Mouse (Mus musculus): ENCODE data around the gene Dlgap4. TPM values are rescaled to one million over a fixed set of nuclear protein-coding genes. Genes with fewer than 3 reads are reported as not detected.

Gene Dlgap4
- polyA plus RNA-seq, 1 experiment from 2014 or later: 55.5 TPM

DNA sequence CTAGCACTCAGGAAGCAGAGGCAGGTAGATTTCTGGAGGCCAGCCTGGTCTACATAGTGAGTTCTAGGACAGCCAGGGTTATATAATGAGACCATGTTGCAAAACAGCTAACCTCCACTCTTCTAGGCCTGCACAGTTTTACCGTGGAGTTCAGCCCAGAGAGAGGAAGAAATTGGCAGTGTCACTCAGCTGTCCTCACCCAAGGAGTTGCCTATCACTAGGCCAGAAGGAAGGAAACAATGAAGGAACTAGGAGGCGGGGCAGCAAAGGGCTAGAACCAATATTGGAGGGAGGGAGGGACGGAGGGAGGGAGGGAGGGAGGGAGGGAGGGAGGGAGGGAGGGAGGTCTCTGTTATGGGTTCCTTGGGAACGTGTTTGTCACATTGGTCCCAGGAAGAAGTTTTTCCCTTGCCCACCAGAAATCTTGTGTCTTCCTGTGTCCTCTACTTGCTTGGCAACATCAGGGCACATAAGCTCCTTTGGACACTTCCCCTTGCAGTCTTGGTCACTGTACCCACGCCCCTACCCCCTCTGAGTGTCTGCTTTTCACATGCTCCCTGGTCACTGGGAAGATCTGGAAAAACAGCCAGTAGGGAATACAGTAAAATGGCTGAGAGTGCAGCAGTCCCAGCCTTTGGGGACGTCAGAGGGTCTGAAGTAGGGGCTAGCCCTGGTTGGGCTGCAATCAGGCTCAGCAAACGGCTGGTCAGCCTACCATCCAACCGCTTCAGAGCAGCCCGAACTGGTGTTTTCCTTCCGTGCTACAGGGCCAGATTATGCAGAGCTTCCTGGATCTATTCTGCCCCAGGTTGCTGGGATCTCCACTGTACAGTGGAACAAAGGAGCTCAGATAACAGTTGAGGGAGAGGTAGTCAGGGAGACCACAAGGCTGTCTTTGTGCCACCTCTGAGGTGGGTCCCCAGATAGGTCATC is 116.3 kb downstream of the Dlgap4 start:
- WGBS: 50% methylated on average over 9 of the region's 10 CpGs
- 0 out of 2 replicates have a peak, but pooled peaks have one; percentile 16 for ATAC-seq (ENCODE audit: insufficient read depth, low FRiP score)
- H3K4me3 ChIP-seq (replicated peaks; ENCODE audit: low read length): peak overlapping the region; percentile 18

DNA sequence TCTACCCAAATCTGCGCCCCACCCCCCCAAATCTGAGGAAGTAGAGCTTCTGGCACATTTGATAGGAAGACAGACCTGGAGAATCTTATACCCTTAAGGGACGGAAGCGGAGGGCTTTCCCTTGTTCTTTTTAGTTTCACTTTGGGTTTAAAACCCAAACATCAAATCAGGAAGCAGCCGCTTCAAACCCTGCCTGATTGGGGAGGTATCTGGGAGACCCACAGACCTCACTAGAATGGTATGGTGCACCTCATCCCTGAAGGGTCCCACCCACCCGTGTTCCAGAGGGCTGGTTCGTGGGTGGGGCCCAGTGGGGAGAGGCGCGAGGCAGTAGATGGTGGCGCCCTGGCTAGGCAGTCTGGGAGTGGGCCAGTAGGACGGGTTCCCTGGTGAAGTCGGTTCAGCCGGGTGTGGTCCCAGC is 117.0 kb downstream of the Dlgap4 start:
- Histone ChIP-seq H3K4me3 (replicated peaks; ENCODE audit: low read length) (peak overlapping the region; percentile 18), H3K36me3 (ENCODE audit: control insufficient read depth, insufficient read depth, low read length) (no peaks in the 10 kb centered on the region), H3K4me1 (ENCODE audit: control insufficient read depth, insufficient read depth, low read length) (peaks cover 40% of the 10 kb centered on the region), H3K9ac (ENCODE audit: low read length) (0 out of 2 replicates have a peak overlapping the region, but pooled peaks have one; percentile 1), H3K9me3 (replicated peaks; ENCODE audit: control insufficient read depth, low read length) (no peaks in the 10 kb centered on the region), H3K4me2 (ENCODE audit: low read depth, low read length) (peak overlapping the region; percentile 22), H3K27ac (ENCODE audit: low read length) (peak overlapping the region; percentile 60), H3K27me3 (ENCODE audit: control insufficient read depth, insufficient read depth, low read length) (no peaks in the 10 kb centered on the region)
- 54% methylated on average over 12 of the region's 12 CpGs for WGBS
- no peak for ATAC-seq (ENCODE audit: insufficient read depth, low FRiP score)

More for the DNA sequence above, 116.3 kb downstream of the Dlgap4 start:
- H3K27ac ChIP-seq (ENCODE audit: low read length): peak overlapping the region; percentile 60
- no peaks in the 10 kb centered on the region for H3K27me3 ChIP-seq (ENCODE audit: control insufficient read depth, insufficient read depth, low read length)
- 0 out of 2 replicates have a peak overlapping the region, but pooled peaks have one; percentile 13 for H3K9ac ChIP-seq (ENCODE audit: low read length)
- H3K9me3 ChIP-seq (replicated peaks; ENCODE audit: control insufficient read depth, low read length): no peaks in the 10 kb centered on the region
- H3K36me3 ChIP-seq (ENCODE audit: control insufficient read depth, insufficient read depth, low read length): no peaks in the 10 kb centered on the region
- H3K4me2 ChIP-seq (ENCODE audit: low read depth, low read length): peak overlapping the region; percentile 22
- peaks cover 46% of the 10 kb centered on the region for H3K4me1 ChIP-seq (ENCODE audit: control insufficient read depth, insufficient read depth, low read length)

DNA sequence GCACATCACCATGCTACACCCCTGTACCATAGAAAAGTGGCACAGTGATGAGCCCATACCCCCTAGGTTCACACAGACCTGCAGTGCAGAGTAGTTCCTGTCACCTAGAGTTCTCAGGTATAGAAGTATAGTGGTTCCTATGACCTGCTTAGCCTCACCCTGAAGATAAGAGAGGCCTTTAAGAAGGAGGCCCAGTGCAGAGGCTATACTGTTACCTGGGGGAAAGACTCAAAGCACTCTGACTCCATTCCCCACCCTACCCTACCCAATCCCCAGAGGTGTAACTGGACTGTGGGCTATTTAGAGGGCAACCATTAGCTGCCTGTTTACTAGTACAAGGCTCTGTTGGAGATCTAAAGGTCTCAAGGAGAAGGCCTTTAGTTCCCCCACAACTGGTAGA is 118.1 kb downstream of the Dlgap4 start:
- H3K4me2 ChIP-seq (ENCODE audit: low read depth, low read length): no peak overlapping the region
- peak overlapping the region; percentile 73 for H3K27ac ChIP-seq (ENCODE audit: low read length)
- no peaks in the 10 kb centered on the region for H3K27me3 ChIP-seq (ENCODE audit: control insufficient read depth, insufficient read depth, low read length)
- no peak overlapping the region for H3K4me3 ChIP-seq (replicated peaks; ENCODE audit: low read length)
- H3K9me3 ChIP-seq (replicated peaks; ENCODE audit: control insufficient read depth, low read length): no peaks in the 10 kb centered on the region
- no peak for ATAC-seq (ENCODE audit: insufficient read depth, low FRiP score)
- peaks cover 40% of the 10 kb centered on the region for H3K4me1 ChIP-seq (ENCODE audit: control insufficient read depth, insufficient read depth, low read length)
- H3K36me3 ChIP-seq (ENCODE audit: control insufficient read depth, insufficient read depth, low read length): no peaks in the 10 kb centered on the region
- H3K9ac ChIP-seq (ENCODE audit: low read length): no peak overlapping the region

DNA sequence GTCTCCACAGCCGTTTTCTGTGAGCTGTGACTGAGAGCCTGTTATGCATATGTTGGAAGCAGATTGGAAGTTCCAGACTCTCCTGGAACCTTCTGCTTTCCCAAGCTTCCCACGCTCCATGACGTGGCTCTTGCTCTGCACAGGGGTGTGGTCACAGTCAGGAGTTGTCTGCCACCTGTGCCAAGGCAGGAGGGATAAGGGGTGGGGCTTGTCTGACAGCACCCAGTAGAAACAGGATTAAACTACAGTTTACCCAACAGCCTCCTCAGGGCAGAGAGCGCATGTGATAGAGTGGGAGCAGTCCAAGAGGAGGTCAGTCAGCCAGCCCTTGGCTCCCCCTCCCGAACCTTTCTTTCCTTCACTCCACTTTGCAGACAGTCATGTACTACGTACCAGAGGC is 118.6 kb downstream of the Dlgap4 start:
- ATAC-seq (ENCODE audit: insufficient read depth, low FRiP score): peak; percentile 83
- 39% methylated on average over 6 of the region's 6 CpGs for WGBS
- Histone ChIP-seq H3K36me3 (ENCODE audit: control insufficient read depth, insufficient read depth, low read length) (no peaks in the 10 kb centered on the region), H3K4me1 (ENCODE audit: control insufficient read depth, insufficient read depth, low read length) (peaks cover 35% of the 10 kb centered on the region), H3K27me3 (ENCODE audit: control insufficient read depth, insufficient read depth, low read length) (no peaks in the 10 kb centered on the region), H3K4me2 (ENCODE audit: low read depth, low read length) (no peak overlapping the region), H3K9ac (ENCODE audit: low read length) (no peak overlapping the region), H3K4me3 (replicated peaks; ENCODE audit: low read length) (no peak overlapping the region), H3K9me3 (replicated peaks; ENCODE audit: control insufficient read depth, low read length) (no peaks in the 10 kb centered on the region), H3K27ac (ENCODE audit: low read length) (peak overlapping the region; percentile 73)

DNA sequence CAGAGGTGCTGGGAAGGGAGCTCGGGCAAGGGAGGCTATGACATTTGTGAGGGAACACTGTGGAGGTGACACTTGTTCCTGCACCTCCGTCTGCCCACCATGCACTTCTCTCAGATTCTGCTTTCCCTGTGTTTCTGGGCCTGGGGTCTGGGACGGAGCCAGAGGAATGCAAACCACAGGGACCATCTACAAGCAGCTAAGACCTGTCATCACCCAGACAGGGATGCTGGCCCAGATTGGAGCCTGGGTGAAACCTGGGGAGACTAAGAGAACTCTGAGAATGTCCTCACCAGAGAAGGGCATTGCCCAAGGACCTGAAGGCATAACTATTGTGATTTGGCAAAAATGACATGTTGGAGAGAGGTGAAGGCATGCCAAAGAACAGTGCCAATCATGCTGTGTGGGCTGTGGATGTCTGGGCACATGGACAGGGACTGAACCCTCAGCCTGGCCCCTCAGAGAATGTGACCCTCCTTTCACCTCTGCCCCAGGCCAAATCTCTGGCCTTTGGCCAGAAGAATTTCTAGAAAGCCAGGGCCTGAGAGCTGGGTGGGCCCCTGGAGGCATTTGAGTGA is 122.3 kb downstream of the Dlgap4 start:
- no peaks in the 10 kb centered on the region for H3K27me3 ChIP-seq (ENCODE audit: control insufficient read depth, insufficient read depth, low read length)
- no peak overlapping the region for H3K9ac ChIP-seq (ENCODE audit: low read length)
- no peak overlapping the region for H3K27ac ChIP-seq (ENCODE audit: low read length)
- no peak overlapping the region for H3K4me3 ChIP-seq (replicated peaks; ENCODE audit: low read length)
- WGBS: 76% methylated on average over 3 of the region's 3 CpGs
- H3K4me2 ChIP-seq (ENCODE audit: low read depth, low read length): no peak overlapping the region
- no peaks in the 10 kb centered on the region for H3K9me3 ChIP-seq (replicated peaks; ENCODE audit: control insufficient read depth, low read length)
- peaks cover 30% of the 10 kb centered on the region for H3K4me1 ChIP-seq (ENCODE audit: control insufficient read depth, insufficient read depth, low read length)
- no peak for ATAC-seq (ENCODE audit: insufficient read depth, low FRiP score)
- no peaks in the 10 kb centered on the region for H3K36me3 ChIP-seq (ENCODE audit: control insufficient read depth, insufficient read depth, low read length)

DNA sequence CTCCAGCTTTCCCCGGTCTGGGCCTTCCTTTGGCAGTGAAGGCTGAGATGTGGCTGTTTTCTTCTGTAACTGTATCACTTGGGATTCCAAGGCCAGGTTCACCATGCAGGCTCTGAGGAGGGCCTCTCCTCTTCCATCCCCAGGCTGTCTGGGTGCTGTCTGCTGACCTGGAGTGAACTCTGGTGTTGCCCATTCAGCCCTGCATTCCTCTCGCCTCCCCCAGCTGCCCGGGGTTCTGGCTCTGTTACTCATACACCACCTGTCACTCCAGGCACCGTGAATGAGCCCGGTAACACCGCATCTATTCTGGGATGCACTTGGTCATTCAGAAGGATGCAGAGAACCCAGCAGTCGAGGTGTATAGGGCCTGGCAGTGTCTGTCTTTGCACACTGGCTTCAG is 123.3 kb downstream of the Dlgap4 start:
- Histone ChIP-seq H3K36me3 (ENCODE audit: control insufficient read depth, insufficient read depth, low read length) (no peaks in the 10 kb centered on the region), H3K4me2 (ENCODE audit: low read depth, low read length) (no peak overlapping the region), H3K4me1 (ENCODE audit: control insufficient read depth, insufficient read depth, low read length) (peaks cover 31% of the 10 kb centered on the region), H3K27me3 (ENCODE audit: control insufficient read depth, insufficient read depth, low read length) (no peaks in the 10 kb centered on the region), H3K27ac (ENCODE audit: low read length) (no peak overlapping the region), H3K4me3 (replicated peaks; ENCODE audit: low read length) (no peak overlapping the region), H3K9me3 (replicated peaks; ENCODE audit: control insufficient read depth, low read length) (no peaks in the 10 kb centered on the region), H3K9ac (ENCODE audit: low read length) (no peak overlapping the region; the same call in 1 of the 2 replicates)
- 35% methylated on average over 7 of the region's 7 CpGs for WGBS
- ATAC-seq (ENCODE audit: insufficient read depth, low FRiP score): no peak

DNA sequence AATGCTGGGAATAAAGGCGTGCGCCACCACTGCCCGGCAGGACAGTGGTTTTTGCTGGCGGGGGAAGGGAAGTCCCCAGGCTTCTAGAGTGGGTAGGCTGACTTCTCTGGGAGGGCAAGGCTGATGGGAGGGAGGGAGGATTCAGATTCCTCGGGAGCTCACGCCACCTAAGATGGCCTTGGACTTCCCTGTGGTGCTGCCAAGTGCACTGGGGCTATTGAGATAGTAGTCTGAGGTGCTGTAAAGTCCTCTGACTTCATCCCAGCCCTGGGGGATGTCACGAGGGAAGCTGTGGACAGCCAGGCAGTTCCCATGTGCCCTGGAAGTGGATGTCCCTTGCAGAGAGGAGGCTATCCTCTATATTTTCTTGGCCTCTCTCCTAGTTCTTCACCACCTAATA is 124.5 kb downstream of the Dlgap4 start:
- no peaks in the 10 kb centered on the region for H3K9me3 ChIP-seq (replicated peaks; ENCODE audit: control insufficient read depth, low read length)
- H3K4me2 ChIP-seq (ENCODE audit: low read depth, low read length): no peak overlapping the region
- no peak overlapping the region for H3K9ac ChIP-seq (ENCODE audit: low read length)
- H3K4me3 ChIP-seq (replicated peaks; ENCODE audit: low read length): no peak overlapping the region
- no peaks in the 10 kb centered on the region for H3K27me3 ChIP-seq (ENCODE audit: control insufficient read depth, insufficient read depth, low read length)
- H3K36me3 ChIP-seq (ENCODE audit: control insufficient read depth, insufficient read depth, low read length): no peaks in the 10 kb centered on the region
- no peak overlapping the region for H3K27ac ChIP-seq (ENCODE audit: low read length)
- WGBS: 73% methylated on average over 7 of the region's 7 CpGs
- ATAC-seq (ENCODE audit: insufficient read depth, low FRiP score): no peak
- H3K4me1 ChIP-seq (ENCODE audit: control insufficient read depth, insufficient read depth, low read length): peaks cover 24% of the 10 kb centered on the region

DNA sequence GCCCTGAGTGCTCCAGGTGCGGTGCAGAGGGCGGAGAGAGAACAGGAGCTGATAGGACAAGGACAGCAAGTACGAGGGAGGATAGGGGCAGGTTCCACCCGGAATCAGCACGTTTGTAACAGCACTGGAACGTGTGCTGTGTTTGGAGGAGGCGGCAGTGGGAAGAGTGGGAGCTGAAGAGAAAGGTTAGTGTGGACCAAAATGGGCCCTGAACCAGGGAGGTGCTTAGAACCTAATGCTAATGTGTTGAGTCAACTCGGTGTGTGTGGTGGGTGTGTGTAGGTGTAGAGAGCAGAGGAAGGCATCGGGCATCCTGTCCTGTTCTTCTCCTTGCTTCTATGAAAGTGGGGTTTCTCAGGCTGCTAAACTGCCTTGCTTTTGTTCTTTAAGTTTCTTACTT is 127.8 kb downstream of the Dlgap4 start:
- 65% methylated on average over 9 of the region's 9 CpGs for WGBS
- Histone ChIP-seq H3K9ac (ENCODE audit: low read length) (no peak overlapping the region), H3K4me2 (ENCODE audit: low read depth, low read length) (no peak overlapping the region), H3K4me1 (ENCODE audit: control insufficient read depth, insufficient read depth, low read length) (peaks cover 16% of the 10 kb centered on the region), H3K27ac (ENCODE audit: low read length) (no peak overlapping the region), H3K9me3 (replicated peaks; ENCODE audit: control insufficient read depth, low read length) (no peaks in the 10 kb centered on the region), H3K27me3 (ENCODE audit: control insufficient read depth, insufficient read depth, low read length) (no peaks in the 10 kb centered on the region), H3K36me3 (ENCODE audit: control insufficient read depth, insufficient read depth, low read length) (peaks cover 3% of the 10 kb centered on the region; the same call in 1 of the 2 replicates), H3K4me3 (replicated peaks; ENCODE audit: low read length) (no peak overlapping the region)
- ATAC-seq (ENCODE audit: insufficient read depth, low FRiP score): no peak

DNA sequence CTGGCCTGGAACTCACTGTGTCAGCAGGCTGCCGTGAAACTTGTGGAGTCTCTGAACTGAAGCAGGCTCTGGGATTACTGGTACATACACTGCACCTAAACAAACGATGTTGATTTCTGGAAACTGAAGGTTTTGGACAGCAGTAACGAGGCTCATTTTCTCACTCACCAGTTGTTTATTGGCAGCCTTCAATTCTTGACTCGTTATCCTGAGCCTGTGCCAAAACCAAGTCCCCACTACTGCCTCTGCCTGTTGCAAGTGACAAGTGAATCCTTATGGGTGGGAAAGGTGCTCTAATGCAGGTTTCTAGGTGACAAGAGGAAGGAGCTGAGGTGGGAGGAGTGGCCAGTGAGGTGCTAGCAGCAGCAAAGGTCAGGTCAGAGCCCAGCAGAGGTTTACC is 128.5 kb downstream of the Dlgap4 start:
- Histone ChIP-seq H3K9ac (ENCODE audit: low read length) (no peak overlapping the region), H3K4me2 (ENCODE audit: low read depth, low read length) (no peak overlapping the region), H3K4me3 (replicated peaks; ENCODE audit: low read length) (no peak overlapping the region), H3K36me3 (ENCODE audit: control insufficient read depth, insufficient read depth, low read length) (peaks cover 6% of the 10 kb centered on the region; the same call in 1 of the 2 replicates), H3K27ac (ENCODE audit: low read length) (no peak overlapping the region), H3K9me3 (replicated peaks; ENCODE audit: control insufficient read depth, low read length) (no peaks in the 10 kb centered on the region), H3K27me3 (ENCODE audit: control insufficient read depth, insufficient read depth, low read length) (no peaks in the 10 kb centered on the region), H3K4me1 (ENCODE audit: control insufficient read depth, insufficient read depth, low read length) (peaks cover 12% of the 10 kb centered on the region)
- WGBS: 36% methylated on average over 4 of the region's 4 CpGs
- no peak for ATAC-seq (ENCODE audit: insufficient read depth, low FRiP score)

All from stomach, embryonic 16.5 days (tissue).